Mouse (Mus musculus) naive thymus-derived CD4-positive, alpha-beta T cell, adult 2 months (primary cell): ENCODE data around the gene Rab4b.

Experiments used
- DNase-seq: peaks from one replicate; pipeline ENCODE4 v3.0.0-alpha.2; 2011; ENCODE audit warnings: low read depth

The Rab4b gene

GRCm38 (mm10) chr7:27178324-27179216 lies at the start of gene Rab4b:
Rab4b (minus strand) TSS chr7:27178896.
- peak; percentile 100 for DNase-seq

- peak; percentile 96 for DNase-seq
Observed at GRCm38 (mm10) chr7:27228281-27228821, 49.7 kb upstream of the Rab4b start, which contains the start of gene Itpkc. Itpkc (minus strand) TSS chr7:27228661.

GRCm38 (mm10) chr7:27227676-27228075 lies 49.0 kb upstream of the Rab4b start:
- peak; percentile 35 for DNase-seq

DNA sequence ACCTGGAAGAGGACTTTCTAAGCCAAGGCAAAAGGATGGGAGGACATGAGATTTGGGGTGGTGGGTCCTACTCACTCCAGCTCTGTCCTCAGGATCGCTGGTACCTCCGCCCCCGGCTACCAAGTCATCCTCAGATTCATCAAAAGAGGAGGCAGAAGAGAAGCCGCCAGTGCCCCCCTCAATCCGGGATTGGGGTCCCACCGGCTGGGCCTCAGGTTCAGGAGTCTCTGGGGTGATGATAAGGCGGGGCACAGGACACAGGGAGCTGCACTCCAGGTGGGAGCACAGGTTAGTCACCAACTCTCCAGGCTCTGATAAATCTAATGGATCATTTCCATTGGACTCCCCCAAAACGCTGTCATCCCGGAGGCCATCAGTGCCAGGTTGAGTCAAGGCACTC lies 48.6 kb upstream of the Rab4b start:
- DNase-seq, result no peak

DNA sequence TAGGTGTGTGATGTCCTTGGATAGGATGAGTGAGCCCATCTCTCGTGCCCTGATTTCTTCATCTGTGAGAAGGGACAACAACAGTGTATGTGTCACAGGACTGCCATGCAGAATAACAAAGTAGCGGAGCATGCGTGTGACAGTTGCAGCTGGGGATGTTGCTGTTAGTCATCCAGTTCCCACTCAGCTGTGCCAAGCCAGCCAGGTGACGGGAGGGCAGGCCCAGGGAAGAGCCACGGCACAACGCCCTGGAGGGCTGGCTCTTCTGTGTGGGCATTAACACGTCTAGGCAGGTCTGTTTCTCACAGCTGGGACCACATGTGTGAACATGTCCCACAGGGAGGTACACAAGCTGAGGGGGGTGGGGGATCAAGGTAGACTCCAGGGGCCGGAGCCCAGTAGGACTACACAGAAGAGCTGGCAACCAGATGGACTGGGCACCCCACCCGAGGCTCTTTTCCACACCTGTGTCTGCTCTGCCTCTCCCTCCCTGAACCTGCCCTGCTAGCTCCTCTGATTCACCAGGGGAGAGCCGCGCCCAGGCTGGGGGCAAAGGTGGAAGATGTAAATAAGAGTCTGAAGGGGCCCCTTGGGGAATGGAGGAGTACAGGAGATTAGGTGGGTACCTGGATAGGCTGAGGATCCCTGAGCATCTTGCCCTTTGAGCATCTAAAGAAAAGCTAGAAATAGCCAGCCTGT lies 46.3 kb upstream of the Rab4b start:
- DNase-seq, result no peak

DNA sequence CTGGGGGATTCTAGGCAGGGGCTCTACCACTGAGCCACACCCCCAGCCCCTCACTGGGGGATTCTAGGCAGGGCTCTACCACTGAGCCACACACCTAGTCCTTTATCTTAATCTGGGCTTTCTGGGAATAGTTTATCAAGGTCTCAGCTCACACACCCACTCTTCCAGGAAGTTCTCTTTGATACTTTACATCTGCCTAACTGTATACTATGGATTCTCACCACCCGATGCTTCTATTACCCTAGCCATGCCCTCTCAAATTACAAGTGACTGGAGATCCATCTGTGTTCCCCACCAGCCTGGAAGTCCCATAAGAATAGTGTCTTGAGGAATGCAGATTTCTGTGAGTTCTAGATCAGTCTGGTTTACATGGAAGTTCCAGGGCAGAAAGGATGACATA lies 43.8 kb upstream of the Rab4b start:
- no peak for DNase-seq

DNA sequence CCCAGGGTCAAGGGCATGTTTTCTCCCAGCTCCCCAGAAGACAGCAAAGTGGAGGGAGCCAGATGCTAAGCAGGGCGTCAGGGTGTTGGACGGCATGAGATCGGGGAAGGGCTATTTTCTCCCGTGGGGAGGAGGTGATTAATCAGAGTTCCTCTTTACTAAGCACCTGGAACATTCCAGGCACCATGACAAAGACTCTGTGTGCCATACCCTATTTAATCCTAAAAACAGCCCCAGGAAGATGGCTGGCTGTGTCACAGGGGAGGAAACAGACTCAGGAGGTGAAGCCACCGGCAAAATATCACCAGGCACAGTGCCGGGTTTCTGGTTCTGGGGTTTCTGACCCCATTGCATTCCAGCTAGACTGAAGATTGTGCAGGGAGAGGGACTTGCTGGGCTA lies 43.2 kb upstream of the Rab4b start:
- no peak for DNase-seq

- DNase-seq, result no peak
Observed at GRCm38 (mm10) chr7:27219937-27220336, 41.2 kb upstream of the Rab4b start.

DNA sequence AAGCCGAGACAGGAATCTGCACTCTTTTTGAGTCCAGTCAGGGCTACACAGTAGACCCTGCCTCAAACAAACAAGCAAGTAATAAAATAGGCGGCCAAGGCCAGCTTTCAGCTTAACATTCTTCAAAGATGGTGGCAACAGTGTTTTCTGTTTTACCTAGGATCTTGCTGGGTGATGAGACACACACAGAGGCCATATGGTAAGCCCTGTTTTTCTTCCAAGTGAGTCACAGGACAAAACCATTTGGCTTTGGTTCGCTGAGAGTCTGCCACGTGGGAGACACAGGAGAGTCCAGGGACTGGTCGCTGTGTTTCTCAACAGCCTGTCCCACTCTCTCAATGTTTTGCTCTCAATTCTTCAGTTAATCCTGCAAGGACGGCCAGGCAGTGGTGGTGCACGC lies 39.9 kb upstream of the Rab4b start:
- DNase-seq, result no peak

GRCm38 (mm10) chr7:27212626-27213025 lies 33.9 kb upstream of the Rab4b start:
- DNase-seq, result no peak

GRCm38 (mm10) chr7:27203730-27204449 lies 25.2 kb upstream of the Rab4b start:
- DNase-seq, result no peak

GRCm38 (mm10) chr7:27198779-27199178 lies 20.1 kb upstream of the Rab4b start:
- DNase-seq, result no peak

GRCm38 (mm10) chr7:27198355-27198754 lies 19.7 kb upstream of the Rab4b start:
- no peak for DNase-seq

DNA sequence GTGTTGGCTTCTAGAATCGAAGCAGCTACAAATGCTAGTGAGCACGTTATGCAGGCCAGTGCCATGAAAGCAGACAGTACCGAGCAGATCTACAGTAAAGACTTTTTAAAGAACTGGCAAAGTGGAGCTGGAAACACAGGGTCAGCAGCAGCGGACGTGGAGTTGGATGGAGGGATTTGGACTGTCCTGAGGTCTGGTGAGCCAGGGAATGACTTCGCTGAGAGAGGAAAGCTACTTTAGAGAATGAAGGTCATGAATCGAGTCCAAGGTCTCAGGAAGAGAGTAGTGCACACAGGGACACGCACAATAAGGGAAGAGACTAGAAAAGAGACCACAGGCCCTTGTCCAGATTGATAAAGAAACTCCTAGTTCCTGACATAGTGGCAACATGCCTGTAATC lies 18.9 kb upstream of the Rab4b start:
- no peak for DNase-seq

- no peak for DNase-seq
Observed at GRCm38 (mm10) chr7:27197136-27197535, 18.4 kb upstream of the Rab4b start.

DNA sequence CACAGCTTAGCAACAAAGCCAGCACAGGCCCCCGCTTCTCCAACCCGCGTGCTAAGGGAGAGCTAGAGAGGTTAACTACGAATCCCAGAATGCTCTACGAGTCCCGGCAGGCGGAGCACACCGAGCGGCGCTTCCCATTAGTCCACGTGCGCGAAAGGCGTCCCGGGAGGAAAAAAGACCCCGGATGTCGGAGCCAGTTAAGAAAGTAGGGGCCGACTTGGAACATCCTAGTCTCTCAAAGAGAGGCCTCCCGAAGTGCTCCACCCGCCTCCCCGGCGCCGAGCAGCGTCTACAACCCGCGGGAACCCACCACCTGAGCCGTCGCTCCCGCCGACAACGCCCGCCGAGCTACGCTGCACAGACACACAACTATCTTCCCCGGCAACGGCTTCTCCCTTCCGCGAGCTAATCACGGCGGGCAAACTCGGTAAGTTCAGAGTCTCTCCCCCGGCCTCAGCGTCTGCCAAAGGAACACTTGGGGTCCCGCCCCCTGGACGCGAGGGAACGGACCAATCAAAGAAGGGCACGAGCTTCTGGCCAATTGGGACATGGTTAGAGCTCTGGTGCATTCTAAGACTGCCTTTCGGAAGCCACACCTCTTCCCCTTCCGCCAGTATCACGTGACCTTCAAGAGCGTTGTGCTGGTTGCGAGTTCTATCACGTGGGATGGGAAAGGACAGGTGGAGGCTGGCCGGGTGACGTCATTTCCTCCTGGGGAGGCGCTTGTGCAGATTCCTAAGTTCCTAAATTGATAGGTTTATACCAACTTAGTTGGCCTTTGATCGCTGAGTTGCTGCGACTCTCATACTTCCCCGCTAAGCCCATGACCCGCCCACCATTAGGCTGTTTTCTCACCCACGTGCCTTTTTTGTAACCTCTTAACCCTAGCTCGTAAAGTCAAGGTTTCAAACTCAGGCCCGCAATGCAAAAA lies 17.2 kb upstream of the Rab4b start, which contains the start of the genes BC024978 and Snrpa:
BC024978 (plus strand) TSS at position 101 of the 931 bp plus-strand sequence.
Snrpa (minus strand) TSS at position 591 of the 931 bp plus-strand sequence.
- DNase-seq, result peak; percentile 97

DNA sequence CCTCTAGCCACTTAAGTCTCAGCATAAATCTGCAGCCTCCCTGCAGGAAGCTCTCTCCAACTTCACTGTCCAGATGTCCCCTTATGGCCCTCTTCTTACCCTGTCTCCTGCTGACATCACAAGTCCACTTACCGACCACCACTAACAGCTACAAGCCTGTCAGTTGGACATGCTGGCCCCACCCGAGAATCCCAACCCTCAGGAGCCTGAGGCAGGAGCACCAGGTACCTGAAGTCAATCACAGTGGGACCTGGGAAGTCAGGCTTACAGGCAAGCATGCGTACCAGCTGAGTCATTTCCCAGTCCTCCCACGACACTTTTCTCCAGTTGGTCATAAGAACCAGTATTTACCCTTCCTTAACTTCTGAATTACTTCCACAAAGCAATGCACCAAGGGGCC lies 15.0 kb upstream of the Rab4b start:
- no peak for DNase-seq

GRCm38 (mm10) chr7:27192434-27192833 lies 13.7 kb upstream of the Rab4b start:
- DNase-seq, result no peak

- peak; percentile 25 for DNase-seq
Observed at GRCm38 (mm10) chr7:27189271-27189931, 10.7 kb upstream of the Rab4b start.

DNA sequence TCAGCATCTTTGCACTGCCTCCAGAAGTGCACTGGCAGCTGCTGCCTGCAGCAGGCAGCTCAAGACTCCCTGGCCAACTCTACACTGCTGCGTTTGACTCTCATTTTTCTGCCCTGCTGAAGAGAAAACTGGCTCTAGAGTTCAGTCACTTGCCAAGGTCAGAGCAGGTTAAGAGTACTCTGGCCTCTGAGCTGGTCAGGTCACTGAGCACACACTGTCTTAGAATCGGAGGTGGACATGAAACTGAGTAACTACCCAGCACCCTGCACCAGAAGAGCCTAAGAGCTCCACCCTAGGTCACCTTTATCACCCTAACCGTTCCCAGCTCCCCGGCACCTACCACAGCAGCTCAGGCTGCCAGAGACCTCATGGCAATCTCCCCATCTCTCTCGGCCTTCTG lies 7.3 kb upstream of the Rab4b start:
- DNase-seq, result no peak
